Mouse (Mus musculus): ENCODE results near the gene Vps35l. TPM values are rescaled to one million over a fixed set of nuclear protein-coding genes. Genes with fewer than 3 reads are reported as not detected.

The Vps35l gene
- polyA plus RNA-seq, 1 experiment from 2014 or later, result 123 TPM

DNA sequence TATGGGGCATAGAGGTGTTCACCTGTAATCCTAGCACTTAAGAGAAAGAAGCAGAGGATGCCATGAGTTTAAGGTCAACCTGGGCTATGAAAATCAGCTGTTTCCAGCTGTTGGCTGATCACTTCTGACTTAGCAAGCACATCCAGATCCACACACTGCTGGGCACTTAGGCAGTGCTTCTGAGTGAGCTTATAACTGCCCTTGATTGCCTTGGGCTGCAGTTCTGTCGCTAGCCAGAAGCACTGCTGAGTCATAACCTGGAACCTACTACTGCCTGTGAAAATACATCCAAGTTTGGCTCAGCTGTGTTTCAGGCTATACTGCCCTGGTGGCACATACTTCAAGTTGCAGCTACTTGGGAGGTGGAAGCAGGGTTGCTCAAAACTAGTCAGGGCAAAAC, 101.8 kb downstream of the Vps35l start:
- WGBS (ENCODE audit: missing documents), result 35% methylated on average over 1 of the region's 1 CpGs
- H3K36me3 ChIP-seq (ENCODE audit: inconsistent target), result peaks cover 74% of the 10 kb centered on the region

GRCm38 (mm10) chr7:118842938-118843337, 102.9 kb downstream of the Vps35l start:
- Histone ChIP-seq H3K27ac (peak overlapping the region; percentile 21; the same call in 1 of the 2 replicates), H3K79me2 (ENCODE audit: inconsistent target) (no peaks in the 10 kb centered on the region), H3K4me3 (ENCODE audit: inconsistent target) (no peak overlapping the region), H3K36me3 (ENCODE audit: inconsistent target) (peaks cover 71% of the 10 kb centered on the region)
- WGBS (ENCODE audit: missing documents), result 66% methylated on average over 4 of the region's 4 CpGs

More for the DNA sequence above, 101.8 kb downstream of the Vps35l start:
- Histone ChIP-seq H3K4me3 (ENCODE audit: inconsistent target) (no peak overlapping the region), H3K27ac (no peak overlapping the region), H3K79me2 (ENCODE audit: inconsistent target) (no peaks in the 10 kb centered on the region)

DNA sequence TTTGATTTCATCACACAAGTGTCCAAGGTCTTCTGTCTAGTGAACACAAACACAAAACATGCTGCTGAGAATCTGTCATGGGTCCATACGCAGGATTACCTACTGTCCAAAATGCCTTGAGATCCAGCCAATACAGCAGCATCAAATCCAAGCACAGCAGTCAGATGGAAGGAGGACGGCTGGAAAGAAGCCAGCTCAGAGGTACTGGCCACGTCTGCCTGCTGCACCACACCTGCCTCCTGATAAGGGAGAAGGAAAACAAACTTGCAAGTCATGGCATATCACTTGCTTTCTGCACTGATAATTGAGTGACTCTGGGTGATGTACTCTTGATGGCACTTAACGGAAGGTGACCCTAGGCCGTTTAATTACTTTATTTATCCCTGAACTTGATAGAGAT, 105.1 kb downstream of the Vps35l start:
- Histone ChIP-seq H3K36me3 (ENCODE audit: inconsistent target) (peaks cover 56% of the 10 kb centered on the region), H3K79me2 (ENCODE audit: inconsistent target) (peaks cover 5% of the 10 kb centered on the region; the same call in 1 of the 2 replicates), H3K4me3 (ENCODE audit: inconsistent target) (no peak overlapping the region), H3K27ac (no peak overlapping the region)
- 90% methylated on average over 5 of the region's 5 CpGs for WGBS (ENCODE audit: missing documents)

- Histone ChIP-seq H3K27ac (no peak overlapping the region), H3K36me3 (ENCODE audit: inconsistent target) (peaks cover 48% of the 10 kb centered on the region), H3K4me3 (ENCODE audit: inconsistent target) (no peak overlapping the region), H3K79me2 (ENCODE audit: inconsistent target) (peaks cover 14% of the 10 kb centered on the region; the same call in 1 of the 2 replicates)
- 78% methylated on average over 4 of the region's 4 CpGs for WGBS (ENCODE audit: missing documents)
These were observed 106.3 kb downstream of the Vps35l start for GRCm38 (mm10) chr7:118846329-118846728.

GRCm38 (mm10) chr7:118848796-118849195, 108.8 kb downstream of the Vps35l start:
- peaks cover 28% of the 10 kb centered on the region for H3K79me2 ChIP-seq (ENCODE audit: inconsistent target)
- WGBS (ENCODE audit: missing documents), result 55% methylated on average over 10 of the region's 10 CpGs
- no peak overlapping the region for H3K27ac ChIP-seq
- H3K4me3 ChIP-seq (ENCODE audit: inconsistent target), result no peak overlapping the region
- H3K36me3 ChIP-seq (ENCODE audit: inconsistent target), result peaks cover 53% of the 10 kb centered on the region

GRCm38 (mm10) chr7:118849543-118850250, 109.7 kb downstream of the Vps35l start:
- Histone ChIP-seq H3K27ac (no peak overlapping the region), H3K36me3 (ENCODE audit: inconsistent target) (peaks cover 47% of the 10 kb centered on the region), H3K79me2 (ENCODE audit: inconsistent target) (peaks cover 37% of the 10 kb centered on the region), H3K4me3 (ENCODE audit: inconsistent target) (no peak overlapping the region)
- WGBS (ENCODE audit: missing documents), result 88% methylated on average over 5 of the region's 5 CpGs

DNA sequence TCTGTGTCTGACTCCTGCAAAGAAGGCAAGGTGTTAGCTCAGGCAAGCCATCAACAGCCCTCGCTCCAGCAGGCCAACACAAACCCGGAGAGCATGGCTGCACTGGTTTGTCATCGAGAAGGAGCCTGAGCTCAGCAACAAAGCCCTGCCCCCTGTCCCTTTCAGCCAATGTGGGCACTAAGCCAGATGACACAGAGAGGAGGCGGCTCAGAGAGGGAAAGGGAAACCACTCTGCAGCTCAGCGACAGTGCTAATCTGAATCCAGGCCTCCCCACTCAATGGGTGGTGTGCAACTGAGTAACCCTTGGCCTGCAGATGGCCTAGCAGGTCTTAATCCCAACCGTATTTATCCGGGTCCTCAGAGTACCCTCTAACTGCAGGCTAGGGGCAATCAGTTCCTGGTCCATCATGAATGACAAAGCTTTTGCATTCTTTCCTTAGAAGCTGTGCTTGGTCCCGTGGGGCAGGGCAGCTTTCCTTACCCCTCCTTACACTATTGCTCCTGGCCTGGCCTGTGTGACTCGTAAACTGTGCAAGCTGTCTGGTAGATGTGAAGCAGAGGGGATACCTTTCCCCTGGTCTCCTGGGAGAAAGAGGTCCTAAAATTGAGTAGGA, 110.8 kb downstream of the Vps35l start:
- H3K36me3 ChIP-seq (ENCODE audit: inconsistent target), result peaks cover 36% of the 10 kb centered on the region
- no peak overlapping the region for H3K4me3 ChIP-seq (ENCODE audit: inconsistent target)
- peaks cover 45% of the 10 kb centered on the region for H3K79me2 ChIP-seq (ENCODE audit: inconsistent target)
- peak overlapping the region; percentile 32; the same call in 1 of the 2 replicates for H3K27ac ChIP-seq
- WGBS (ENCODE audit: missing documents), result 77% methylated on average over 9 of the region's 9 CpGs

DNA sequence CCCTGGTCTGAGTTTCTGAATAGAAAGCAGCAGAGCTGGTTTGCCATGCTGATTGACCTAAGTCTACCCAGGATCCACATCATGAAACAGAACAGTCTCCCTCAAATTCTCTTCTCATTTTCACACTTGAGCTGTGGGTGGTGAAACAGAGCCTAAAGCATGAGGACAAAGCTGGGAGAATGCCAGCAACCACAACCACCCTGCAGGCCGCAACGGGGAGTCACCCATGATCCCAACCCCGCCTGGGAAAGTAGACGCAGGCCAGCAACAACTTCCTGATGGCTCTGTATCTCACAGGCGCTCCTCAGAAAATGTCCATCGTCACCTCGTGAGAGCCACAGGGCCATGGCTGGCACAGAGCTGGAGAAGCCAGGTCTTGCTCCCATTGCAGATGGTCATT, 111.5 kb downstream of the Vps35l start:
- WGBS (ENCODE audit: missing documents), result 3% methylated on average over 7 of the region's 7 CpGs

GRCm38 (mm10) chr7:118852611-118853010, 112.6 kb downstream of the Vps35l start:
- Histone ChIP-seq H3K79me2 (ENCODE audit: inconsistent target) (peaks cover 45% of the 10 kb centered on the region), H3K36me3 (ENCODE audit: inconsistent target) (peaks cover 21% of the 10 kb centered on the region; the same call in 1 of the 2 replicates), H3K27ac (no peak overlapping the region), H3K4me3 (ENCODE audit: inconsistent target) (no peak overlapping the region)
- WGBS (ENCODE audit: missing documents), result 79% methylated on average over 4 of the region's 4 CpGs

More for the DNA sequence above, 111.5 kb downstream of the Vps35l start:
- Histone ChIP-seq H3K4me3 (ENCODE audit: inconsistent target) (no peak overlapping the region), H3K27ac (peak overlapping the region; percentile 32; the same call in 1 of the 2 replicates), H3K79me2 (ENCODE audit: inconsistent target) (peaks cover 45% of the 10 kb centered on the region), H3K36me3 (ENCODE audit: inconsistent target) (peaks cover 28% of the 10 kb centered on the region; the same call in 1 of the 2 replicates)

DNA sequence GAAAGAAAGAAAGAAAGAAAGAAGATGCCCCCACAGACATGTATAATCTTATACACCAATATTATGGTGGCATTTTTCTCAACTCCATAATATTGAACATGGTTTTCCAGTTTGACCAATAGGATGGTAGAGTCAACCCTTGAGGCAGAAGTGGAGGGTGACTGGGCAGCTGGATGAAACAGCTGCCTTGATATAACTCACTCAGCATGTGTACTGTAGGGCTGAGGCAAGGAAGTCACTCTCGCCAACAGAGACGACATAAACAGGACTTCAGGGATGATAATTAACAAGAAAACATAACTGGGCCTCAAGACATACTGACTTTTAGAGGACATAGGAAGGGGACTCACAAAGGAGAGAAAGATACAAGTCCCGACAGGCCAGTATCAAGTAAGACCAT, 114.6 kb downstream of the Vps35l start:
- Histone ChIP-seq H3K27ac (peak overlapping the region; percentile 41), H3K36me3 (ENCODE audit: inconsistent target) (peaks cover 13% of the 10 kb centered on the region; the same call in 1 of the 2 replicates), H3K4me3 (ENCODE audit: inconsistent target) (peak overlapping the region; percentile 90), H3K79me2 (ENCODE audit: inconsistent target) (peaks cover 45% of the 10 kb centered on the region)
- WGBS (ENCODE audit: missing documents), result 36% methylated on average over 3 of the region's 3 CpGs

- H3K79me2 ChIP-seq (ENCODE audit: inconsistent target), result peaks cover 38% of the 10 kb centered on the region
- H3K27ac ChIP-seq, result peak within 1 kb of the TSS; percentile 41
- H3K36me3 ChIP-seq (ENCODE audit: inconsistent target), result peaks cover 10% of the 10 kb centered on the region; the same call in 1 of the 2 replicates
- peak within 1 kb of the TSS; percentile 90 for H3K4me3 ChIP-seq (ENCODE audit: inconsistent target)
- 2% methylated on average over 48 of the region's 57 CpGs for WGBS (ENCODE audit: missing documents)
These were observed 115.3 kb downstream of the Vps35l start, which contains the start of gene Iqck for GRCm38 (mm10) chr7:118855171-118855876. Gene Iqck (plus strand): TSS chr7:118855752.

DNA sequence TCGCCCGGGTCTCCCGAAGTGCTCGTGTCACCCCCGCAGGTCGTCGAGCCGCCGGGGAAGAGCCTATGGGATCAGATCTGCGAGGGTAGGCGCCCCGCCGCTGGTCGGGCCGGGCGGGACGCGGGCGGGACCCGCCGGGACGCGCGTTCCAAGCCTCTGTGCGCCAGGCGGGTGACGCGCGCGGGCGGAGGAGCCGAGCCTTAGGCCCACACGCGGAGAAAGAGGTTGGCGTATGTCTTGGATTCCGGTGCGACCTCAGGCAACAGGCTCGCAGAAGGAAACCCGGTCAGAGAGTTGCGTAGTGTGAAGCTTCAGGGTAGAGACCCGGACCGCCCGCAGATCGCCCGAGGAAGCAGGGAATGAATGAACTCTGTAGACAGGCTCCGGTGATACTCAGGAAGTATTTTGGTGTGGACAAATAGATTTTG, 115.9 kb downstream of the Vps35l start, which contains the start of gene Knop1:
TSS of gene Knop1 (minus strand) at position 378 of the 428 bp plus-strand sequence.
- Histone ChIP-seq H3K4me3 (ENCODE audit: inconsistent target) (peak within 1 kb of the TSS; percentile 90), H3K36me3 (ENCODE audit: inconsistent target) (0 out of 2 replicates have a peak, but pooled peaks cover 9% of the 10 kb centered on the region), H3K79me2 (ENCODE audit: inconsistent target) (peaks cover 32% of the 10 kb centered on the region), H3K27ac (peak within 1 kb of the TSS; percentile 41)
- under 1% methylated on average over 37 of the region's 46 CpGs for WGBS (ENCODE audit: missing documents)

DNA sequence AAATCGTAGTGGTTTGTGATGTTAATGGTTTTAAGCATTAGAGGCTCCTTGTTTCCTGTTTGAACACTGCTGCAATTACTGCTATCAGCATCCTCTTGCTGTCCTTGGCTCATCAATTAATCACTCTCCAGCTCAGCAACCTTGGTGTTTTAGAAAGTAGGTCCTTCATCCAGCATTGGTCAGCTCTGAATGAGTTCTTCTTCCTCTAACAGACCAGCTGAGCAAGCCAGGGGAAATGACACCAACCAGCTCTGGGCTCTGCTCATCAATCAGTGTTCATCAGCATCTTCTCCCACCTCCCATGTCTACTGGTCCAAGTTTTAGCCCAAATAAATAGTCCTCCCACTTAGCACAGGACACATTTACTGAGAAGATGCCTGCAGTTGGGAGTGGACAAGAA, 118.6 kb downstream of the Vps35l start:
- 100% methylated on average over 1 of the region's 1 CpGs for WGBS (ENCODE audit: missing documents)
- no peak overlapping the region for H3K4me3 ChIP-seq (ENCODE audit: inconsistent target)
- H3K36me3 ChIP-seq (ENCODE audit: inconsistent target), result no peaks in the 10 kb centered on the region
- peaks cover 18% of the 10 kb centered on the region for H3K79me2 ChIP-seq (ENCODE audit: inconsistent target)
- H3K27ac ChIP-seq, result no peak overlapping the region

- Histone ChIP-seq H3K36me3 (ENCODE audit: inconsistent target) (no peaks in the 10 kb centered on the region), H3K4me3 (ENCODE audit: inconsistent target) (no peak overlapping the region), H3K27ac (no peak overlapping the region), H3K79me2 (ENCODE audit: inconsistent target) (no peaks in the 10 kb centered on the region)
- 46% methylated on average over 2 of the region's 2 CpGs for WGBS (ENCODE audit: missing documents)
These were observed 125.3 kb downstream of the Vps35l start for GRCm38 (mm10) chr7:118865362-118865761.

Measured in macrophage (primary cell).